Mouse (Mus musculus): ENCODE measurements around the gene Fam72a. TPM values are rescaled to one million over a fixed set of nuclear protein-coding genes. Genes with fewer than 3 reads are reported as not detected.

The Fam72a gene
- total RNA-seq, 2 experiments from 2014 or later, result 1.3 to 1.5 TPM

DNA sequence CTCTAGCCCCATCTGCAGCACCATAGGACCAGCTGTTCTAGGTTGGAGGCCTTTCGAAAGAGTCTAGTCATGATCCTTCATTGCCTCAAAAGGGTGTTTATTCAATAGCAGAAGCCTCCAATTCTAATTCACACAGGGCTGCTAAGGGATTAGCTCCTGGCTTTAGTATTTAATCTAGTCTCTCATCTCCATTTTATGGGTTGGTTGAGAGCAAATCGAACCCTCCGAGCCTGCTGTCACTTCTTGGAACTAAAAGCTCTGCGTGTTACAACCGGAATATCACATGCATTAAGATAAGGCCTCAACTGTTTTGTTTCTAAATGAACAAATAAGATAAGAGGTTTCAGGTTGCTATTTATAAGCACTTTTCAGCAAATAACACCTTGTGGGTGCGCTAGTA is 42.0 kb downstream of the Fam72a start:
- intact Hi-C loops (cut with DNase I), result no loop called here
- DNase-seq (ENCODE audit: low spot score in 2 of 2), result no peak

- no peak for DNase-seq (ENCODE audit: low spot score in 2 of 2)
- intact Hi-C loops (cut with DNase I), result no loop called here
Measured at GRCm38 (mm10) chr1:131570391-131570790, 42.7 kb downstream of the Fam72a start.

DNA sequence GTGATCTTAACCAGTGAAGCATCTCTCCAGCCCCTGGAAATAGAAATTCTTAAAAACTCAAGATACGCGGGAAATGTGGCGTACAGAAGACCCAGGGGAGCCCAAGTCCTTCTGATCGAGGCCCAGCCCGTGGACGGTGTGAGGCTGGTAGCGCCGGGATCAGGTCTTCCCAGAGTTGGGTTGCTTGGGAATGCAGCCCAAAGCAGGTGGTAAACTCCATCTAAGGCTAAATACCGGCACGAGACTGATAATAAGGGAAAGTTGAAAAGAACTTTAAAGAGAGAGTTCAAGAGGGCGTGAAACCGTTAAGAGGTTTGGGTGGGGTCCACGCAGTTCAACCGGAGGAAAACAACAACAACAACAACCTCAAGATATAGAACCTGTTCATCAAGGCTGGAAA is 46.0 kb downstream of the Fam72a start:
- no peak for DNase-seq (ENCODE audit: low spot score in 2 of 2)
- intact Hi-C loops (cut with DNase I), result no loop called here

DNA sequence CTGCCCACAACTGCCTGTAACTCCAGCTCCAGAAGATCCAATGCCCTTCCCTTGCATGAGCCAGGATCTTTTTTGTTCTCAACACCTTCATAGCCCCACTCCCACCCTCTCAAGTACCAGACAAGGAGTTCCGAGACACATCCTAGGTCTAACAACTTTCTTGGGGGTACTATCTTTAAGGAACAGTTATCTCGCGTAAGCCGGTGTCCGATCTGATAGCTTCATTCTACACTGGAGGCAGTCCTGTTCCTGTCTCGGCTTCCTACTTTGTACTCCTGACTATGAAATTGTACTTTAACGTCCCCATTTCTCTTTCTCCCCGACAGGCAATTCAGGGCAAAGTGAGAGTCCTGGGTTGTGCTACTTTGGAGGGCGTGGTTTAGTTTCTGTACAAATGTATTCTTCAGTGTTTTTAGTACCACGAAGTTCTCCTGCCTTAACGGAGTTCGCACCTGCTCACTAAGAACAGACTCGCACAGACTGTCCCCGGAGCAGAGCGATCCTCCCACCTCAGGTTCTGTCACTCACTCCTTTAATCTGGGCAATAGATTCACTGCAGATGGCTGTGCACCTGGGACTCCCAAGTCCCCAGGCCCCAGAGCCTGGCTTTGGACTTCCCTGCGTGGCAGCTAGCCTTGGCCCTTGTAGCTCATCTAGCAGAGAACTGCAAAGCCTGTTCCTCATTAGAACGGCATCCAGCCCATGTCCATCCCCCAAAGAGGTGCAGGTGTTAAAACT is 51.4 kb downstream of the Fam72a start:
- intact Hi-C loops (cut with DNase I), result no loop called here
- peak in 1 of 2 experiments; percentile 23 for DNase-seq (ENCODE audit: low spot score in 2 of 2)

- no peak for DNase-seq (ENCODE audit: low spot score in 2 of 2)
- intact Hi-C loops (cut with DNase I), result no loop called here
Measured at GRCm38 (mm10) chr1:131580389-131580788, 52.7 kb downstream of the Fam72a start.

GRCm38 (mm10) chr1:131583598-131583997 is 55.9 kb downstream of the Fam72a start:
- intact Hi-C loops (cut with DNase I), result no loop called here
- no peak for DNase-seq (ENCODE audit: low spot score in 2 of 2)

- intact Hi-C loops (cut with DNase I), result no loop called here
- no peak for DNase-seq (ENCODE audit: low spot score in 2 of 2)
Measured at GRCm38 (mm10) chr1:131586836-131587235, 59.1 kb downstream of the Fam72a start.

Small RNAs within 50 kb of the gene (microRNA-seq; reads per million reads assigned to microRNA genes)
- gene Gm24273, result not detected

Other genes starting within 250 kb of the Fam72a start
- 1 to 10 TPM in 1 of 2 experiments, under 1 TPM in 1; 0.69 to 2.5 TPM for gene Ikbke, start 248.3 kb upstream of the Fam72a start, total RNA-seq (2021)
- 10 to 100 TPM; 60.7 to 98.2 TPM for gene Srgap2, start 551 bp upstream of the Fam72a start, total RNA-seq (2021)
- not detected for gene Avpr1b, start 71.3 kb downstream of the Fam72a start, total RNA-seq (2021)
- under 1 TPM in 1 of 2 experiments, not detected in 1; 0.17 TPM for gene Ctse, start 110.4 kb downstream of the Fam72a start, total RNA-seq (2021)
- 1 to 10 TPM; 3.0 to 3.3 TPM for gene Rab7b, start 160.8 kb downstream of the Fam72a start, total RNA-seq (2021)
- under 1 TPM; 0.07 to 0.16 TPM for gene Slc26a9, start 216.1 kb downstream of the Fam72a start, total RNA-seq (2021)